Mouse (Mus musculus): ENCODE measurements around the gene Pdk1.
"Not testable (repeated sequence)": the region's sequence is repeated elsewhere in the genome, so short reads cannot be mapped to it uniquely, and the experiment has no call there.

Pdk1 gene

DNA sequence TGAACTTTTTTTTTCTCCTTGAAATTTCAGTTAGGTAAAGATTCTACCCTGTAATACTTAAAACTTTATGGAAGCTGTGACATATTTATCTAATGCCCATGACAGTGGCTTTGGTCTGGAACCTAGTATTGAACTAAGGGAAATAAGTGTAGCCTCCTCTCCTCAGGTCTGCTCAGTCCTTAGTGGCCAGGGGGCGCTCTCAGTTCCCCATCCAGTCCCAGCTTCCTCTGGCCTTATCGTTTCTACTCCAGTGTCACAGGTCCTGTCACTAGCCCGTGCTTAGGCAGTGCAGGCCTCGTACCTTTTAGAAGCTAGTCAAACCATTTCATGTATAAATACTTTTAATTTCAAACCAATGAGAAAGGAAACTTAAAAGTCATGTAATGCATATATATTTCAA lies 15.4 kb downstream of the Pdk1 start:
- no peak for DNase-seq (ENCODE audit: low read depth, low spot score)
- Histone ChIP-seq H3K27me3 (ENCODE audit: control insufficient read depth, insufficient read depth, low read length, poor library complexity, severe bottlenecking) (no peaks in the 10 kb centered on the region; the same call in 1 of the 2 replicates), H3K36me3 (ENCODE audit: control insufficient read depth, insufficient read depth, low read length, poor library complexity, severe bottlenecking) (peaks cover 13% of the 10 kb centered on the region)

DNA sequence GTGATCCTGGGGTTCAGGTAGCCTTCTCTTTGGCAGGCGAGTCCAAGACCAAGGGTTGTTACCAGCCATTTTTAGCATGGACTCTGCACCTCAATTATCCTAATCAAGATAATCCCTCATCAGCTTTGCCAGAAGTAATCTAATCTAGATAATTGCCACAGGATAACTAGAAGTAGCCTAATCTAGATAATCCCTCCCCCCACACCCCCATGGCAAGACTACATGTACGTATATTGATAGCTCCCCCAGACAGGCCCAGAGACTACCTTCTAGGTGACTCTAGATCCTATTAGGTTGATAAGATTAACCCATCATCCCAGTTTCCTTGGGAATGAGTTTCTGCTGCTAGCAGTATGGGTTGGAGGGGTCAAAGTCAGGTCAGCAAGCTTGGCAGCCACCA lies 18.5 kb downstream of the Pdk1 start:
- Histone ChIP-seq H3K27me3 (ENCODE audit: control insufficient read depth, insufficient read depth, low read length, poor library complexity, severe bottlenecking) (no peaks in the 10 kb centered on the region; the same call in 1 of the 2 replicates), H3K36me3 (ENCODE audit: control insufficient read depth, insufficient read depth, low read length, poor library complexity, severe bottlenecking) (peaks cover 3% of the 10 kb centered on the region; the same call in 1 of the 2 replicates)
- no peak for DNase-seq (ENCODE audit: low read depth, low spot score)

DNA sequence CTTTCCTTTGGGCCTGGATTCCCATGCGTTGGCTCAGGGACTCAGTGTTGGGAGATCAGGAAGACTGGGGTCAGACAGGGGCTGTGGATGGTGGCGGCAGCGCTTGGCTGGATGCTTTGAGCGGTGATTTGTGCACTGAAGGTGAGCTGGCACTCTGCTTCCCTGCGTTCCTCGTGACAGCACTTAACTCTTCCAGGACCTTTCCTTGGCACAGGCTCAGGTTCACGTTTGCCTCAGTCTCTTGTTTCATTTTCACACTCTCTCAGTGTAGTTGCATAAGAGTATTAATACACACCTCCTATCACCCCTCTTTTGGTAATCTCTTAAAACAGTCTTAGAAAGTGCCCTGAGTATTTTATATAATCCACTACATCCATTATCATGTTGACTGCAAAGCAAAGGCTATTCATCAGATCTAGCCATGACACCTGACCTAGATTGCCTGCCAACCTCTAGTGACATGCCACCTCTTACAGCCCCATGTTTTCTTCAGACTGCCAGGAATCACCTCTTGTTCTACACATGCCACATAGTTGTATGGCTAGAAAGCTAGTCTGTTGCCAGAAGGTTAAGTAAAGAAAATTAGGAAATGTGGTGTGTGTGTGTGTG lies 19.8 kb downstream of the Pdk1 start:
- DNase-seq (ENCODE audit: low read depth, low spot score): no peak
- no peaks in the 10 kb centered on the region; the same call in 1 of the 2 replicates for H3K27me3 ChIP-seq (ENCODE audit: control insufficient read depth, insufficient read depth, low read length, poor library complexity, severe bottlenecking)
- peaks cover 6% of the 10 kb centered on the region for H3K36me3 ChIP-seq (ENCODE audit: control insufficient read depth, insufficient read depth, low read length, poor library complexity, severe bottlenecking)

DNA sequence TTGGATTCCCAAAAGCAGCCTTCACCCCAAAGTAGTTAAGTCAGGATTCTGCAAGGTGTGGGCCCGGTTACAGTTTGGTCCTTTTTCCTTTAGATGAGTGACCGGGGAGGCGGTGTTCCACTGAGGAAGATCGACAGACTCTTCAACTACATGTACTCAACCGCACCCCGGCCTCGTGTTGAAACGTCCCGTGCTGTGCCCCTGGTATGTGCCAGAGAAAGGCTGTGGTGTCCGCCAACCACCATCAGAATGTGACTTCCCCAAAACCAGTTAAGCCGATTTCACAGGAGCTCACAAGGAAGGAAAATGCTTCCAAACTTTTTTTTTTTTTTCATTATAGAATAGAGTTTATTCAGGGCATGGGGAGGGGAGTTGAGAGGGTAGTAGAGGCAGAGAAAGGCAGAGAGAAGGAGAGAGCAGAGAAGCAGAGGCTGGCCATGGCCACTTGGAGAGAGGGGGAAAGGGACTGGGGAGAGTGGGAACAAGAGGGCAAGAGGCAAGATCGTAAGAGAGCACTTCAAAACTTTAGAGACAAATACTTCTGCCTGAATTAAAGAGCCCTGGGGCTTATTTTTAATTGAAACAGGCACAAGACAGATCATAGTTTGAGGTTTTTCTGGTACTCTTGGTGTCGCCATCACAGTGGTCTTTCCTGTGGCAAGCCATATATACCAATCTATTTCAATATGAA lies 22.7 kb downstream of the Pdk1 start:
- no peak for DNase-seq (ENCODE audit: low read depth, low spot score)

DNA sequence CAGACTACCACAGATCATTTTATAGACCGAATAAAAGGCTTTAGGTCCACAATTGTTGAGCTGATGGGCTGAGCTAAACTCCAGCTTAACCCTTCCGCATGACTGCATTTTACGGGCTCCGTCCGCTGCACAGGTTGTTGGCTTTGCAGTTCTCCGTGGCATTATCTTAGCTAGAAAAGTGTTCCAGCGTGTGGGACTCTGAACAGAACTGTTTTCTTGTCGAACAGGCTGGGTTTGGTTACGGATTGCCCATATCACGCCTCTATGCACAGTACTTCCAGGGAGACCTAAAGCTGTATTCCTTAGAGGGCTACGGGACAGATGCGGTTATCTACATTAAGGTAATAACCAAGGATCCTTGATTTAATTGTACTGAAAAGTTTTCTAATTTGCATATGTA lies 24.4 kb downstream of the Pdk1 start:
- H3K36me3 ChIP-seq (ENCODE audit: control insufficient read depth, insufficient read depth, low read length, poor library complexity, severe bottlenecking): peaks cover 13% of the 10 kb centered on the region
- no peak for DNase-seq (ENCODE audit: low read depth, low spot score)
- H3K27me3 ChIP-seq (ENCODE audit: control insufficient read depth, insufficient read depth, low read length, poor library complexity, severe bottlenecking): no peaks in the 10 kb centered on the region

More for the DNA sequence above, 22.7 kb downstream of the Pdk1 start:
- H3K36me3 ChIP-seq (ENCODE audit: control insufficient read depth, insufficient read depth, low read length, poor library complexity, severe bottlenecking): peaks cover 15% of the 10 kb centered on the region
- no peaks in the 10 kb centered on the region for H3K27me3 ChIP-seq (ENCODE audit: control insufficient read depth, insufficient read depth, low read length, poor library complexity, severe bottlenecking)

DNA sequence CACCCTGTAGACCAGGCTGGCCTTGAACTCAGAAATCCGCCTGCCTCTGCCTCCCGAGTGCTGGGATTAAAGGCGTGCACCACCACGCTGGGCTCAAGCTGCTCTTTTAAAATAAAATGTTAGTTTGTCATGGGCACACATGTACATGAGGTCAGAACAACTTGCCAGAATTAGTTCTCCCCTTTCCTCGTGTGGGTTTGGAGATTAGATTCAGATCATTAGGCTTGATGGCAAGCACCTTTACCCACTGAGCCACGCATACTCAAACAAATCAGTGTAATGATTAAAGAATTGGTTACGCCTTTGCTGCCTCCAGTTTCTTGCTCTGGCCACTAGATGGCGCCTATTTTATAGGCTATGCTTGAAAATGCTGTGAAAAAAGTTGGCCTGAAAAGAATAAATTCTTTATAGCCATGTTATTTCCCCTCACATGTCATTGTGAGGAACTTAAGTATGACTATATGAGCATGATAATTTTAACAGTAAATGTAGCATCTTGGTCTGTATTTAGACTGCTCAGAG lies 25.4 kb downstream of the Pdk1 start:
- Histone ChIP-seq H3K27me3 (ENCODE audit: control insufficient read depth, insufficient read depth, low read length, poor library complexity, severe bottlenecking) (no peaks in the 10 kb centered on the region), H3K36me3 (ENCODE audit: control insufficient read depth, insufficient read depth, low read length, poor library complexity, severe bottlenecking) (peaks cover 12% of the 10 kb centered on the region)
- peak; percentile 57 for DNase-seq (ENCODE audit: low read depth, low spot score)

DNA sequence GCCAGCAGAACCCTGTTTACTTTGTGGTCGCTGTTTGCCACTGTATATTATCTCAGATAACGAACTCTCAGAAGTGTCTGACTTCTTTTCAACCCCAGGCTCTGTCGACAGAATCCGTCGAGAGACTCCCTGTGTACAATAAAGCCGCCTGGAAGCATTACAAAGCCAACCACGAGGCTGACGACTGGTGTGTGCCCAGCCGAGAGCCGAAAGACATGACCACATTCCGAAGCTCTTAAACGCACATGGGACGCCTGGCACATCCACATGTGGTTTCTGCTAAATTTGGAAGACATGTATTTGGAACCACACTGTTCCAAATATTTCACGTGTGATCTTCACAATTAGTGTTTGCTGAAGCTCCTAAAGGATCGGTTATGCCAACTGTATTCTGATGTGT lies 26.9 kb downstream of the Pdk1 start:
- Histone ChIP-seq H3K36me3 (ENCODE audit: control insufficient read depth, insufficient read depth, low read length, poor library complexity, severe bottlenecking) (peaks cover 12% of the 10 kb centered on the region), H3K27me3 (ENCODE audit: control insufficient read depth, insufficient read depth, low read length, poor library complexity, severe bottlenecking) (no peaks in the 10 kb centered on the region)
- no peak for DNase-seq (ENCODE audit: low read depth, low spot score)

DNA sequence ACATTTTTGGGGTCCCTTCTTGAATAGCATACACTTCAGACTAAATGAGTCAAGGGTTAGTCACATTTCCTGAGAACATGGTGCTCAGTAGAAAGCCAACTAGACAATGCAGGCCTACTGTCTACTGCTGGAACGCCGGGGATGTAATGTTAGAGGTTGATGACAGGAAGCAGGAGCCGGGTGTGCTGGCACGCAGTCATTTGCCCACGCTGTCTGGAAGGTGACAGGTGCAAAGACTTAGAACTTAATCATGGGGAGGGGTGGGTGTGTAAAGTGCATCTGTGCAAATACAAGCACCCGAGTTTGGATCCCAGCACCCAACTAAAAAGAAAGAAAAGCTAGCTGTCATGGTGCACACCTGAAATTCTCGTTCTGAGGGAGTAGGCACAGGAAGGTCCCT lies 32.1 kb downstream of the Pdk1 start:
- no peak for DNase-seq (ENCODE audit: low read depth, low spot score)
- H3K36me3 ChIP-seq (ENCODE audit: control insufficient read depth, insufficient read depth, low read length, poor library complexity, severe bottlenecking): peaks cover 5% of the 10 kb centered on the region
- H3K27me3 ChIP-seq (ENCODE audit: control insufficient read depth, insufficient read depth, low read length, poor library complexity, severe bottlenecking): no peaks in the 10 kb centered on the region

DNA sequence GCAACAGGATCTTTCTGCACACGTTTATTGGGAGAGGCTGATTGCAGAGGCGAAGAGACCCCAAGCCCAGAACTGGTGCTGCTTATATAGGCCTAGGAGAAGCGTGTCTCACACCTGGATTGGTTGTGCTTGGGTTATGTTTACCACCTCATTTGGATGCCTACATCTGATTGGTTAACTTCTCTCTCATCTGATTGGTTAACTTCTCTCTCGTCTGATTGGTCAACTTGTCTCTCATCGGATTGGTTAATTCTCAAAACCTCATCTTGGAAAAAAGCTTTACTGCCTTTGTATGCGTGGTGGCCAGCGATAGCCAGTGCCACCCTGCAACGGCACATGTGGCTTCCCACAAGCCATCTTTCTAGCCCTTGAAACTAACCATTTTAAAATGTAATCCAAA lies 33.3 kb downstream of the Pdk1 start:
- H3K27me3 ChIP-seq (ENCODE audit: control insufficient read depth, insufficient read depth, low read length, poor library complexity, severe bottlenecking); DNase-seq (ENCODE audit: low read depth, low spot score); H3K36me3 ChIP-seq (ENCODE audit: control insufficient read depth, insufficient read depth, low read length, poor library complexity, severe bottlenecking): not testable (repeated sequence)

DNA sequence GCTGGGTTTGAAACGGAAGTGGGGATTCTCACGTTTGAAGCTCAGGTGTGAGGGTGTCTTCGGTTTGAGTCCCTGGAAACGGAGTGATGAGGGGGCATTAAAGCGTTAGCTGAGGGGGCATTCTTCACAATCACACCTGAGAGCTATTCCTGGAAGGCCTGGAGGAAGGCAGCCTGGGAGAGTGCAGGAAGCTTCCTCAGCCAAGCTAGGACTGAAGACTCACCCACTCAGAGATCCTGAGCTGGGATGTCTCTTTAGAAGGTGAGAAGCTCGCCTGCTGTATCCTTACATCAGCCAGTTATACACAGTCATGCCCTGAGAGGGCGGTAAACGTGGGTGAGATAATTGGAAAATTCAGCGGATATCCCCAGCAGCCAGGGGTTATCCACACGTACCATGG lies 40.9 kb downstream of the Pdk1 start:
- no peak for DNase-seq (ENCODE audit: low read depth, low spot score)
- no peaks in the 10 kb centered on the region for H3K27me3 ChIP-seq (ENCODE audit: control insufficient read depth, insufficient read depth, low read length, poor library complexity, severe bottlenecking)

DNA sequence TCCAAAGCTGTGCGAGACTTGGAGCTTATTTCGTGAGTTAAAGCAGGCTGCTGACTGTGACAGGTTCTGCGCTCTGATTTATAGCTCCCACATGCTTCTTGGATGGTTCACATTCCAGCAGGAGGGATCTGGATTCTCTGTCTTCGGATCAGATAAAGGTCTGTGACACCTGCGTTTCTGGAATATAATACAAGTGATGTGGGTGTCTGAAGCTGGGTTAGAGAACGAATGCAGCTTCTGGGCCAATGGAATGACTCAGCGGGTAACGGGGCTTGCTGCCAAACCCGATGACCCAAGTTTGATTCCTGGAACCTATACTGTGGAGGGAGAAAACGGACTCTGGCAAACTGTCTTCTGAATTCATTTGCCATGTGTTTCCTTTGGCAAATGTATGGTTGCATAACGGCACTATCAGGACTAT lies 46.2 kb downstream of the Pdk1 start:
- no peak for DNase-seq (ENCODE audit: low read depth, low spot score)
- H3K36me3 ChIP-seq (ENCODE audit: control insufficient read depth, insufficient read depth, low read length, poor library complexity, severe bottlenecking): no peaks in the 10 kb centered on the region
- no peaks in the 10 kb centered on the region for H3K27me3 ChIP-seq (ENCODE audit: control insufficient read depth, insufficient read depth, low read length, poor library complexity, severe bottlenecking)

More for the DNA sequence above, 40.9 kb downstream of the Pdk1 start:
- H3K36me3 ChIP-seq (ENCODE audit: control insufficient read depth, insufficient read depth, low read length, poor library complexity, severe bottlenecking): no peaks in the 10 kb centered on the region

DNA sequence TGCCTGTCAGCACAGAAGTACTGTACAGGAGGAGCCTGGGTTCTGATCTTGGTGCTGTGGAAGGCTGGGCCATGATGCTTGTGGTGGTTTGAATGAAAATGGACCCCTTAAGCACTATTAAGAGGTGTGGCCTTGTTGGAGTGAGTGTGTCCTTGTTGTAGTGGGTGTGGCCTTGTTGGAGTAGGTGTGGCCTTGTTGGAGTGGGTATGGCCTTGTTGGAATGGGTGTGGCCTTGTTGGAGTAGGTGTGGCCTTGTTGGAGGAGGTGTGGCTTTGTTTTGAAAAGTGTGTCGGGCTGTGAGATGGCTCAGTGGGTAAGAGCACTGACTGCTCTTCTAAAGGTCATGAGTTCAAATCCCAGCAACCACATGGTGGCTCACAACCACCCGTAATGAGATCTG lies 51.9 kb downstream of the Pdk1 start:
- not testable (repeated sequence) for DNase-seq (ENCODE audit: low read depth, low spot score); H3K27me3 ChIP-seq (ENCODE audit: control insufficient read depth, insufficient read depth, low read length, poor library complexity, severe bottlenecking); H3K36me3 ChIP-seq (ENCODE audit: control insufficient read depth, insufficient read depth, low read length, poor library complexity, severe bottlenecking)

DNA sequence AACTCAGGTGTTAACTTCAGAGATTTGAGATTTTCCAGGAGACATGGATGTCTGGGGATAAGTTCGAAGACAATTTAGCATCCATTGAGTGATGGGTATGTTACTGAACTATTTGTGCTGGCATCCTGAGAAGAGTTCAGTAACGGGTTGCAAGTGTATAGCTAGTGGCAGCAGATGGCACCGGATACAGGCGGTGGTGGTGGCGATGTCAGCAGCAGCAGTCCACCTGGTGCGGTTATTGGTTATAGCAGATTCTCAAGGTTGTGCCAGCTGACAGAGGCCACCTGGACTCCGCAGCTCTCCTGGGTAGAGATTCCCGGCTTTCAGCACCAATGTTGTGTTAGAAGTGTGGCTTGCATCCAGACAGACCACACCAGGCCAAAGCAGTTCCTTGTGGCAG lies 61.0 kb downstream of the Pdk1 start:
- DNase-seq (ENCODE audit: low read depth, low spot score): no peak
- no peaks in the 10 kb centered on the region for H3K27me3 ChIP-seq (ENCODE audit: control insufficient read depth, insufficient read depth, low read length, poor library complexity, severe bottlenecking)
- H3K36me3 ChIP-seq (ENCODE audit: control insufficient read depth, insufficient read depth, low read length, poor library complexity, severe bottlenecking): no peaks in the 10 kb centered on the region

DNA sequence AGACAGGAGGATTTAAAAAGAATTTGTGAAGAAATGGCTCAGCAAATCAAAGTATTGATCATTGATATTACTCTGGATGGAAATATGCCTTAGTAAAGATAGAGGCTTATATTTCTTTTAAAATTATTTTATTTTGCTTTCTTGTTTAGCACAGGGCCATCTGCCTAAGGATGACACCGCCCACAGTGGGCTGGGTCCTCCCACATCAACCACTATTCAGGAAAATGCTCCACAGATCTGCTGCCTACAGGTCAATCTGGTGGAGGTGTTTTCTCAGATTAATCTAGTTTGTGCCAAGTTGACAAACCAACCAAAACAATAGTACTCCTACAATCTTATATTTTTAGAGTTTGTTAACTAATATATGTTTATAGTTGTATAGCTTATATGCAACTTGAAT lies 63.7 kb downstream of the Pdk1 start:
- Histone ChIP-seq H3K27me3 (ENCODE audit: control insufficient read depth, insufficient read depth, low read length, poor library complexity, severe bottlenecking) (no peaks in the 10 kb centered on the region), H3K36me3 (ENCODE audit: control insufficient read depth, insufficient read depth, low read length, poor library complexity, severe bottlenecking) (no peaks in the 10 kb centered on the region)
- DNase-seq (ENCODE audit: low read depth, low spot score): no peak

DNA sequence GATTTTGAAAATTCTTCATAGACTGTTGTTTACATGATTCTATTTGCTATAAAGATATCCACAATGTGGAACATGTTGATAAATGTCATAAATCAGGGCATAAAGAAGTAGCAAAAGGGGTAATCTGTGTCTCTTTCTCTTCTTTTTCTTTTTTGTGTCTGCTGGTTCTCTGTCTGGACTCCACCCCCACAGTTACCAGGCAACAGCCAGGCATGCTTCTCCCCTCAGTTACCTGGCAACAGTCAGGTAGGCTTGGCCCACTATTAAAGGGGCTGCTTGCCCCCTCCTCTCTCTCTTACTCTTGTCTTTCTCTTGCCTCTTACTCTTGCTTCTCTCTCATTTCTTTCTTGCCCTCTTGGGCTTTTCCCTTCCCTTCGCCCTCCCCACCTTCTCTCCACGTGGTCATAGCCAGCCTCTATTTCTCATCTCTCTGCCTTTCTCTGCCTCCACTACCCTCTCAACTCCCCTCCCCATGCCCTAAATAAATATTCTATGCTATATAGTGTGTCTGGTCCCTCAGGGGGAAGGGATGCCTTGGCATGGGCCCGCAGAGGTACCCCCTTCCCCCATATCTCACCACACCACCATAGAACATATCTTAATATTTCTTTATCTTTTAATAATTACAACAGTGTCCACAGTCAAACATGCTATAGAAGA lies 64.8 kb downstream of the Pdk1 start:
- H3K36me3 ChIP-seq (ENCODE audit: control insufficient read depth, insufficient read depth, low read length, poor library complexity, severe bottlenecking): no peaks in the 10 kb centered on the region
- no peaks in the 10 kb centered on the region for H3K27me3 ChIP-seq (ENCODE audit: control insufficient read depth, insufficient read depth, low read length, poor library complexity, severe bottlenecking)
- DNase-seq (ENCODE audit: low read depth, low spot score): no peak

Measured in splenic B cell, adult 2 months (primary cell).